24 mouse cellular contexts compared by ENCODE assay signal in the genomic region with DNA sequence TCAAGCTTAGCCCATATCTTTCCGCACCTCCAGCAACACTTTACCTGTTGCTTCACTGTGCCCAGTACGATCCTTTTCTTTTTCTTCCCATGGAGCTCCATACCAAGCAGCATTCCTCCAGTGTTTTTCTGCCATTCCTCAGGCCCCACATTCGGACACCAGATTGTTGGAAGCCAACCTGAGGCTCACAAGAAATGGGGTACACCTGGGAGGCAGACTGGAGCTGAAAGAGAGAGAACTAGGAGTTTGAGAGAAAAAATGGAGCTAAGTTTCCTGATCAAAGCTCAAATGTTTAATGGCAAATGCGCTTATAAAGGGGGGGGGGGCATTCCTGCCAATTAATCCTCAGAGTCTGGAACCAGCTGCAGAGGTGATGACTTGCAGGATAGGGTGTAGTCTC. TPM values are rescaled to one million over a fixed set of nuclear protein-coding genes. Genes with fewer than 3 reads are reported as not detected.
DNase-seq lines count a peak whose midpoint lies in the region; ATAC-seq and TF ChIP-seq lines count a peak whose summit lies in the region.
"Had no signal": no experiment of that assay in that cellular context is flagged by ENCODE, and none has a peak within 500 bp of the region (broad histone marks: within the 10 kb centered on the region; RNA-seq: fewer than 3 reads in every experiment).

A gene (minus strand): TSS at position 101 of the 400 bp plus-strand sequence.

- ATAC-seq in liver, postnatal 0 days = no peak
- no peak for ATAC-seq in liver, embryonic 11.5 days (replicated peaks; ENCODE audit: low FRiP score)
- ATAC-seq in erythroblast, adult 5-6 weeks (replicated peaks; ENCODE audit: low FRiP score, poor library complexity, severe bottlenecking) = no peak
- no peak for ATAC-seq in megakaryocyte progenitor cell, adult 5-6 weeks (replicated peaks; ENCODE audit: poor library complexity)
- ATAC-seq: midbrain, embryonic 15.5 days had no signal

- H3K4me3 ChIP-seq in liver, postnatal 0 days (ENCODE audit: low read depth, low read length) = no peak within 1 kb of the TSS
- no peak within 1 kb of the TSS for H3K4me3 ChIP-seq in liver, embryonic 11.5 days (ENCODE audit: low read depth, low read length)
- H3K4me3 ChIP-seq: embryonic facial prominence, embryonic 15.5 days; forebrain, embryonic 12.5 days; limb, embryonic 13.5 days; megakaryocyte, embryonic 14.5 days; midbrain, embryonic 15.5 days had no signal

- no peaks in the 10 kb centered on the region for H3K27me3 ChIP-seq in liver, postnatal 0 days (ENCODE audit: insufficient read depth, low read length)
- no peaks in the 10 kb centered on the region for H3K27me3 ChIP-seq in liver, embryonic 11.5 days (replicated peaks; ENCODE audit: control insufficient read depth, insufficient read depth, low read length)
- H3K27me3 ChIP-seq: embryonic facial prominence, embryonic 15.5 days; forebrain, embryonic 12.5 days; limb, embryonic 13.5 days; midbrain, embryonic 15.5 days had no signal

- no peak within 1 kb of the TSS for H3K4me2 ChIP-seq in liver, postnatal 0 days (ENCODE audit: low read depth, low read length)
- H3K4me2 ChIP-seq in liver, embryonic 11.5 days = no peak within 1 kb of the TSS
- H3K4me2 ChIP-seq: embryonic facial prominence, embryonic 15.5 days; forebrain, embryonic 12.5 days; limb, embryonic 13.5 days; lung, embryonic 14.5 days; midbrain, embryonic 15.5 days had no signal

- no peaks in the 10 kb centered on the region for H3K36me3 ChIP-seq in liver, postnatal 0 days (replicated peaks; ENCODE audit: insufficient read depth, low read length)
- H3K36me3 ChIP-seq in liver, embryonic 11.5 days (ENCODE audit: control insufficient read depth, insufficient read depth, low read length) = no peaks in the 10 kb centered on the region
- H3K36me3 ChIP-seq: embryonic facial prominence, embryonic 15.5 days; forebrain, embryonic 12.5 days; G1E; limb, embryonic 13.5 days; midbrain, embryonic 15.5 days had no signal

- TF ChIP-seq EP300 in liver, postnatal 0 days (IDR thresholded peaks at IDR 0.05; ENCODE audit: low read depth) = no peak

- no peaks in the 10 kb centered on the region for H3K4me1 ChIP-seq in liver, postnatal 0 days (ENCODE audit: insufficient read depth)
- no peaks in the 10 kb centered on the region for H3K4me1 ChIP-seq in liver, embryonic 11.5 days (replicated peaks; ENCODE audit: control insufficient read depth, insufficient read depth, low read length)
- H3K4me1 ChIP-seq: embryonic facial prominence, embryonic 15.5 days; forebrain, embryonic 12.5 days; limb, embryonic 13.5 days; megakaryocyte, embryonic 14.5 days; midbrain, embryonic 15.5 days had no signal

- DNase-seq in adrenal gland, adult 18-20 months (ENCODE audit: low spot score in 2 of 2) = no peak
- no peak for DNase-seq in adrenal gland, postnatal 10 days
- no peak for DNase-seq in liver, postnatal 0 days
- no peak for DNase-seq in liver, embryonic 11.5 days (ENCODE audit: low spot score)
- DNase-seq in ovary, postnatal 36 days (ENCODE audit: low spot score) = no peak
- no peak for DNase-seq in right cerebral cortex, postnatal 25 days
- DNase-seq: cerebellum, adult 18-20 months; cerebellum, postnatal 25 days; gastrocnemius, postnatal 10 days; kidney, adult 18-20 months; layer of hippocampus, postnatal 36 days; lung, embryonic 14.5 days; retina, postnatal 1 day; right cerebral cortex, postnatal 4 days; thymus, postnatal 36 days had no signal

- H3K27ac ChIP-seq in liver, postnatal 0 days (ENCODE audit: low read depth) = no peak within 1 kb of the TSS
- no peak within 1 kb of the TSS for H3K27ac ChIP-seq in liver, embryonic 11.5 days (ENCODE audit: low read depth, low read length)
- H3K27ac ChIP-seq: embryonic facial prominence, embryonic 15.5 days; forebrain, embryonic 12.5 days; kidney, postnatal 0 days; limb, embryonic 13.5 days; midbrain, embryonic 15.5 days had no signal

- WGBS in liver, postnatal 0 days (ENCODE audit: insufficient replicate concordance) = 74% methylated on average over 4 of the region's 4 CpGs
- 74% methylated on average over 4 of the region's 4 CpGs for WGBS in liver, embryonic 11.5 days

- no peak for TF ChIP-seq CTCF in liver, postnatal 0 days (IDR thresholded peaks at IDR 0.05; ENCODE audit: low read depth)

- H3K9ac ChIP-seq in liver, postnatal 0 days (replicated peaks) = no peak within 1 kb of the TSS
- no peak within 1 kb of the TSS for H3K9ac ChIP-seq in liver, embryonic 11.5 days (ENCODE audit: low read depth, low read length)
- H3K9ac ChIP-seq: embryonic facial prominence, embryonic 15.5 days; forebrain, embryonic 12.5 days; limb, embryonic 13.5 days; lung, embryonic 14.5 days; midbrain, embryonic 15.5 days had no signal

- no peaks in the 10 kb centered on the region for H3K9me3 ChIP-seq in liver, postnatal 0 days (ENCODE audit: low read length)
- H3K9me3 ChIP-seq in liver, embryonic 11.5 days (ENCODE audit: control insufficient read depth, low read length) = no peaks in the 10 kb centered on the region
- H3K9me3 ChIP-seq: embryonic facial prominence, embryonic 15.5 days; forebrain, embryonic 12.5 days; G1E; limb, embryonic 13.5 days; megakaryocyte, embryonic 14.5 days; midbrain, embryonic 15.5 days had no signal

RNA-seq across cellular contexts. Expression of the gene that starts here (rescaled TPM):
- 10 to 100 TPM; 19.4 to 21.8 TPM for total RNA-seq in adrenal gland, adult 18-20 months (2021)
- 1 to 10 TPM; 8.3 to 9.3 TPM for total RNA-seq in adrenal gland, postnatal 10 days (2021)
- 23.1 and 23.8 TPM in 2 replicates for polyA plus RNA-seq in liver, postnatal 0 days (2015; fragmentation: Nextera tagmentation; extraction: Ambion mirVana)
- polyA plus RNA-seq in liver, embryonic 11.5 days (2014; fragmentation: Nextera tagmentation; extraction: Ambion mirVana) = 3.1 and 3.7 TPM in 2 replicates
- total RNA-seq in erythroblast, adult 5-6 weeks (2015; ENCODE audit: low replicate concordance) = 127 and 159 TPM in 2 replicates
- 128 and 151 TPM in 2 replicates for total RNA-seq in erythroblast, adult 5-6 weeks (2017; ENCODE audit: low replicate concordance)
- 67.7 and 88.1 TPM in 2 replicates for total RNA-seq in megakaryocyte progenitor cell, adult 5-6 weeks (2015)
- 66.5 and 89.6 TPM in 2 replicates for total RNA-seq in megakaryocyte progenitor cell, adult 5-6 weeks (2017)
